25 mouse cellular contexts compared by ENCODE assay signal in the genomic region with DNA sequence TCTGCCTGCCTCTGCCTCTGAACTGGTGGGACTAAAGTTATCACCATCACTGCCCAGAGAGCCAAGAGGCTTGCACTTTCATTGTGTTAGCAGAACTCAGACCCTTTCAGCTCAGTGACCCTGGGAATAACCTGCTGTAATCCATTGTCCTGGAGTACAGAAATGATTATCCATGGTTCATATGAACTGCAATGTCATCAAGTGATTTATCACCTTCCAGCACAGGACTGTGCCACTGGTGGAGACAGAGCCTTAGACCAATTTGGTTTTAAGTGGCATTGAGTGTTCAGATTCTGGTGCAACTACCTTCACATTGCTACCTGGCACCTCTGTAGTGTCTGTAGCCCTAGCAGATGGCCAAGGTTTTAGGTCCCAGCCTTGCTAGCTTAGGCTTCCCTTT. TPM values are rescaled to one million over a fixed set of nuclear protein-coding genes. Genes with fewer than 3 reads are reported as not detected.
"Had no signal": no experiment of that assay in that cellular context is flagged by ENCODE, and none has a peak within 500 bp of the region (broad histone marks: within the 10 kb centered on the region; RNA-seq: fewer than 3 reads in every experiment).

No protein-coding gene starts in this region.

- H3K27ac ChIP-seq: liver, embryonic 14.5 days; midbrain, embryonic 10.5 days; midbrain, embryonic 12.5 days; stomach, embryonic 15.5 days had no signal

- H3K4me1 ChIP-seq: midbrain, embryonic 10.5 days; midbrain, embryonic 12.5 days; neural tube, embryonic 13.5 days; stomach, embryonic 15.5 days had no signal

- H3K9ac ChIP-seq: liver, embryonic 14.5 days; lung, embryonic 14.5 days; midbrain, embryonic 12.5 days; neural tube, embryonic 13.5 days; stomach, embryonic 15.5 days had no signal

- H3K27me3 ChIP-seq: neural tube, embryonic 13.5 days; stomach, embryonic 15.5 days had no signal

- ATAC-seq: midbrain, embryonic 16.5 days had no signal

- H3K9me3 ChIP-seq: midbrain, embryonic 10.5 days; midbrain, embryonic 12.5 days; neural tube, embryonic 13.5 days; stomach, embryonic 15.5 days had no signal

- DNase-seq: lung, adult 18-20 months; lung, embryonic 14.5 days; lung, postnatal 10 days; lung, postnatal 4 days; midbrain, embryonic 14.5 days; right cerebral cortex, postnatal 14 days; spleen, adult 18-20 months; thymus, adult 2 months; thymus, postnatal 25 days; thymus, postnatal 4 days had no signal

- H3K4me2 ChIP-seq: lung, embryonic 14.5 days; midbrain, embryonic 12.5 days; neural tube, embryonic 13.5 days; stomach, embryonic 15.5 days had no signal

- H3K4me3 ChIP-seq: midbrain, embryonic 10.5 days; midbrain, embryonic 12.5 days; myocyte; neural tube, embryonic 13.5 days; stomach, embryonic 15.5 days had no signal

RNA-seq across cellular contexts. Expression of a gene that starts 3.8 kb away (rescaled TPM):
- total RNA-seq: megakaryocyte, adult 5-6 weeks; megakaryocyte-erythroid progenitor cell, adult 5-6 weeks; neutrophil, adult 5-6 weeks had no signal
- polyA plus RNA-seq: lung, embryonic 14.5 days; midbrain, embryonic 12.5 days; midbrain, embryonic 14.5 days; myocyte; neural tube, embryonic 11.5 days; neural tube, embryonic 13.5 days; testis, adult 2 months had no signal

RNA-seq across cellular contexts. Expression of a gene that starts 18.4 kb away (rescaled TPM):
- total RNA-seq: megakaryocyte-erythroid progenitor cell, adult 5-6 weeks; neutrophil, adult 5-6 weeks had no signal

RNA-seq across cellular contexts. Expression of a gene that starts 45.2 kb away (rescaled TPM):
- total RNA-seq: megakaryocyte, adult 5-6 weeks; megakaryocyte-erythroid progenitor cell, adult 5-6 weeks; neutrophil, adult 5-6 weeks had no signal
- polyA plus RNA-seq: liver, embryonic 14.5 days; liver, embryonic 16.5 days; lung, embryonic 14.5 days; lung, embryonic 16.5 days; midbrain, embryonic 10.5 days; midbrain, embryonic 12.5 days; midbrain, embryonic 14.5 days; midbrain, embryonic 16.5 days; myocyte; neural tube, embryonic 11.5 days; neural tube, embryonic 13.5 days; stomach, embryonic 15.5 days; thymus, adult 2 months; urinary bladder, adult 2 months had no signal
